Mouse (Mus musculus) hematopoietic stem cell, adult 5-6 weeks (primary cell): ENCODE data around the gene Col9a2. TPM values are rescaled to one million over a fixed set of nuclear protein-coding genes. Genes with fewer than 3 reads are reported as not detected.
"Not testable (repeated sequence)": the region's sequence is repeated elsewhere in the genome, so short reads cannot be mapped to it uniquely, and the experiment has no call there.

Experiments
- ATAC-seq, 2 experiments: fragments of 125-278 bp in 1 of 2; replicated peaks in 1 of 2; 2 replicates each; pipeline ENCODE4 v1.8.0; 2016 to 2017; ENCODE audit warnings: inconsistent platforms in 2 of 2, mild to moderate bottlenecking in 2 of 2, moderate number of reproducible peaks in 2 of 2, low read depth in 1 of 2, moderate TSS enrichment in 1 of 2; ENCODE audit not compliant: low FRiP score in 2 of 2, poor library complexity in 2 of 2, severe bottlenecking in 2 of 2, insufficient read depth in 1 of 2, low TSS enrichment in 1 of 2
- total RNA-seq: library from RNA; stranded (forward); fragments of 172-1452, 232-1000 nt; gene quantifications from 2 replicates; pipeline ENCODE4 v1.2.3, GENCODE M21; 2017

The Col9a2 gene
- total RNA-seq, 1 experiment from 2014 or later: not detected

DNA sequence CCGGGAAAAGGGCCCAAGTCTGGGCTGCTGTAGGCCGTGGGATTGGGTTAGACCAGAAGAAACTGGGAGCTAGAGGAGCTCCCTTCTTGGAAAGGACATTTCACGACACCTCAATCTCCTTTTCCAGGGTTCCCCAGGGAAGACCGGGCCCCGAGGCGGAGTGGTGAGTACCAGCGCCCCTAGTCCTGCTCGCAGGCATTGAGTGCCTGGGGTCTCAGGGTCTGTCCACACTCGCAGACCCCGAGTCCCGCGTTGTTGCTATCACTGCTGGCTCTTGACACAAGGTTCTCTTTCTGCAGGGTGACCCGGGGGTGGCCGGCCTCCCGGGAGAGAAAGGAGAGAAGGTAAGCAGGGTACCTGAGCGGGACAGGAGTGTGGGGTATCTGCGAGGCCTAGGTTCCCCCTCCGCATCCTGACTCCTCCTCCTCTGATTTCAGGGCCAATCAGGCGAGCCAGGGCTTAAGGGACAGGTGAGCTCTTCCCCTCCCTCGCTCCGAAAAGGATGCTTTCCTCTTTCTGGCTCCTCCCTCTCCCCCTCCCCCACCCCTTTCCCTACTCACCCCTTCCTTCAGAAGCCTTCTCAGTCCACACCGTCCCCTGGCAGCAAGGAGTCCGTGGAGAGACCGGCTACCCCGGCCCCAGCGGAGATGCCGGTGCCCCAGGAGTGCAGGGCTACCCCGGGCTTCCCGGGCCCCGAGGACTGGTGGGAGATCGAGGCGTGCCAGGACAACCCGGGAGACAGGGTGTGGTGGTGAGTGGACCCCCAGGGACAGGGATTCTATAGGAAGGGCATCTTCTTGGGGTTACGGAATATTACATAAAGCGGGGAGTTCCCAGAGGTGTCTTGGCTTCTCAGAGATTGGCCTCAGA, 13.5 kb downstream of the Col9a2 start:
- no peak for ATAC-seq

DNA sequence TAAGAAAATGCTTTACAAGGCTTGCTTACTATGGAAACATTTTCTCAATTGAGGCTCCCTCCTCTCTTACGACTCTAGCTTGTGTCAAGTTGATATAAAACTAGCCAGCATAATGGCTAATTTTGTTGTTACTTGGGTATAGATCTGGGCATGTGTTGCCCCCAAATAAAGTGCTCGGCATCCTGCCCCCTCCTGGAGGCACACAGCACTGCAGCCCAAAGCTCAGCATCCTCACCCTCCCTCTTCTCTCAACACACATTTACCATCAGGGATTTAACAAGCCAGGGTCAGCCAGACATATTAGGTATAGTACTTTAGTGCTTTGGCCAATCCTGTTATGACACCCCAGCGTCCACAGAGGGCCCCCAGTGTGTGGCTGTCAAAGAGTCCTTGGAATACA, 17.2 kb downstream of the Col9a2 start:
- no peak; a peak in 1 of 4 replicates for ATAC-seq

DNA sequence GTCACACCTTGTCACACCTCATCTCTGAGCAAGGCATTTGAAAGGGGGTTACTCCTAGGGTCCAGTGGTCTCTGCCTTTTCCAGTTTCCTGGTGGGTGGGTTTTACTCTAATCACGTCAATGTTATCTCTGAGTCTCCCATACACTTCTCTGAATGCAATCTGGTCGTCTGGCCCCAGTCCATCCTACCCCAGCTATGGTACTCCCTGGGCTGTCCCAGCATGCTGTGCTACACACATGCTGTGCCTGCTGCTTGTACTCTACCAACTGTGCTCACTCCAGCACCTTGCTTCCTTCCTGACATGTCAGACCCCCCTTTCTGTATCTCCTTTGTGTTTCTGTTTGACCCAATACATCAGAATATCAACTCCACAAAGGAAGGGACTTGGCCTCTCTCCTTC, 17.8 kb downstream of the Col9a2 start:
- ATAC-seq: no peak

- not testable (repeated sequence) for ATAC-seq
Measured at GRCm38 (mm10) chr4:121059218-121059617, 20.0 kb downstream of the Col9a2 start.

GRCm38 (mm10) chr4:121065336-121065735, 26.2 kb downstream of the Col9a2 start:
- ATAC-seq: no peak

DNA sequence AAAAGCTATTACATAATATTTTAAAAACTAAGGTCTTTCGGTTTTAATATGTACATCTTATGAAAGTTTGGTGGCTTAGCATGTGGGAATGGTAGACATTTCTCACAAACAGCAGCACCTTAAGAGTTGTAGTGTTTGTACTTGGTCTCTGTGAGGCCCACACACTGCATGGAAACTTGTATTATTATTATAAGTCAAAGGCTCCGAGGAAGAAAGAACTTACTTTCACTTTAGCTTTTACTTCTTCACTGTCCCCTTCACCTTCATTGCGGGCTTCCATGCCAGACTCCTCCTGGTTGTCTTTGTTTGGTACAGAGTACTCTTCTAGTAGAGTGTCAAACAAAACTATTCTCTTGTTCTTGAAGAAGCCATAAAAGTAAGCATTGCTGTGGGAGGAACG, 35.1 kb downstream of the Col9a2 start:
- no peak for ATAC-seq

DNA sequence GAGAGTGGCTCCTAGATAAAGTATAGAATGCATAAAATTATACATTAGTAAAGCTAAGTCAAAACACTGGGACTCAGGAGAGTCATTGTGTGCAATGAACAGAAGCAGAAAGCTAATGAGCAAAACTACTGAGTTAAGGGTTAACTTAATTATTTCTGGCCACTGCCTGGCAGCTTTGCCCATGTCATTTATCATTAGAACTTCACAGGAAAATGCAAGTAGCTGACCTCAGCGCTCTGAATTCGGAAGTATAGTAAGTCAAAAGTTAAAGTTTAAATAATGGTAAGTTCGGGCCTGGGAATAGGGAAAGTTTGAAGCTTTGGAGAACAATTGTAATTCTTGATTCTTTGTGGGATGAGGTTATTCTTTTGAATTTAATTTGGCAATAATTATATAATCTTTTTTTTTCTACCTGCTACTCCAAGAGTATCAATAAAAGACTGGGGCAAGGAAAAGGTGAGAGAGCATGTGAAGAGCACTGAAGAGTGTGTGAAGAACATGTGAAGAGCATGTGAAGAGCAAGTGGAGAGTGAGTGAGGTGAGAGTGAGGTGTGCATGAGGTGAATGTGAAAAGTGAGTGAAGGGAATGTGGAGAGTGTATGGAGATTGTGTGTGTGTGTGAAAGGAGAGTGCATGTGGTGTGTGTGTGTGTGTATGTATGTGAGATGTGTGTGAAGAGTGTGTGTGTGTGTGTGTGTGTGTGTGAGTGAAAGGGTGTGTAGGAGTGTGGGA, 38.9 kb downstream of the Col9a2 start:
- ATAC-seq: no peak

- no peak for ATAC-seq
Measured at GRCm38 (mm10) chr4:121080395-121080794, 41.2 kb downstream of the Col9a2 start.

- no peak for ATAC-seq
Measured at GRCm38 (mm10) chr4:121084506-121084905, 45.3 kb downstream of the Col9a2 start.

DNA sequence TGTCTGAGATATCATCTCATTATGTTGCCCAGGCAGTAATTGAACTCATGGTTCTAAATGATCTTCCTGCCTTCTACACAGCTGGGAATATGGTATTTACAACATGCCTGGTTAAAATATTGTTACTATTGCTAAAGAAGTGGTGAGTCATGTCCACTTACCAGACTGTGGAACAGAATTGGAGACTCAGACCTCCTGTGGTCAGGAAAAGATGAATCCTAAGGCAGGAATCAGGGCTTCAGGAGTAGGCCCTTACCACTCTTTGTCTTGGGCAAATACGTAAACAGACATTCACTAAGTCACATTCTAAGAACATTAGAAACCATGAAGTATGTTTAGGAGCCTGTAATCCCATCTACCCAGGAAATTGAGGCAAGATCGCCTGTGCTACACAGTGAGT, 49.5 kb downstream of the Col9a2 start:
- no peak for ATAC-seq

DNA sequence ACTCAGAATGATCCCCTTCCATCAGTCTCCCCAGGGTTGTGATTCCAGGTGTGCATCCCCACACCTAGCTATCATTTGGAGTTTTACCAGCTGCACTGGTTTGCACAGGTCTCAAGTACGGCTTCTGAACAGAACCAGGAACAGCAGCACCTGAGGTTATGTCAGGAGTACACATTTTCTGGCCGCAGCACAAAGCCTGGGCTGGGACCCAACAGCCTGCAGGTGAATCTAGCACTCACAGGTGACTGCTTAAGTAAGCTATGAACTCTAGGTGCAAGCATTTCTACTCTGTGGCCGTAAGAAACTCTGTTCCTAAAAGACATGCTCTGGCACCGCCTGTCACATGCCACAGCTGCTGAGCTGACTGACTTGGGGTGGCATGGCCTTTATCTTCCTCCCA, 51.0 kb downstream of the Col9a2 start:
- ATAC-seq: no peak

DNA sequence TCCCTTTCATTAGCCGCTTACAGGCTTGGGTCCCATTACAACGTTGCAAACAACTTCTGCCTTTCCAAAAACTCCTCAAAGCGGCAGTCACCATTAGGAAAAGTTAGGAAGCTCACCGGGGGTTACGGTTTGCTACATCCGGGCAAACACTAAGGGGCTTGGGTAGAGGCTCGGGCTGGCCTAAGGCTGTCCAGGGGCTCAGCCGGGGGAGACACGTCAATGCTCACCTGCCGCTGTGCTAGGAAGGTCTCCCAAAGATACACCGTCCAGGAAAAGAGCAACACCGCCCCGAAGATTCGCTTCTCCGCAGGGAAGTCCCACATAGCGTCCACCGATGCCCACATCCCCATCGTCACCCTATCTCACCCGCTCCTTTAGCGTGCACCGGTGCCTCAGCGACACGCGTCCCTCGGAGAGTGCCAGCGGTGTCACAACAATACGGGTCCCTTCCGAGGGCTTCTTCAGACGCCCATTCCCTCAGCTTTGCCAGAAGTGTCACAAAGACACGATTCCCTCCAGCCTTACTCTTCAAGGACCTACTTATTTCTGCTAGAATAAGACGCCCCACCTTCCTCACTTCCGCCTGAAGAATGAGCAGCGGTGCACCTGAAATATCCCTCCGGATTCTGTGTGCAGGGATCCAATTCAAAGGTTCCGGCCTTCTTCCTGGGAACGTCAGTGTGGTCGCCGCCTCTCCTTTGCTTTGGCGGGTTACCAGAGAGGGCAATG, 58.6 kb downstream of the Col9a2 start, which contains the start of gene Zmpste24:
TSS of gene Zmpste24 (minus strand) at position 592 of the 729 bp plus-strand sequence.
- peak; percentile 89 to 95 for ATAC-seq

- no peak for ATAC-seq
Measured at GRCm38 (mm10) chr4:121103304-121103703, 64.1 kb downstream of the Col9a2 start.

Other genes with a start within 250 kb of the Col9a2 start
- gene Nfyc, start 207.8 kb upstream of the Col9a2 start, total RNA-seq: 49.2 and 64.7 TPM in 2 replicates
- gene Rims3, start 184.6 kb upstream of the Col9a2 start, total RNA-seq: 0.30 and 1.2 TPM in 2 replicates
- gene Exo5, start 114.4 kb upstream of the Col9a2 start, total RNA-seq: 26.9 and 27.3 TPM in 2 replicates
- 4.2 and 4.3 TPM in 2 replicates for gene Zfp69, start 87.7 kb upstream of the Col9a2 start, total RNA-seq
- 50.3 and 52.8 TPM in 2 replicates for gene Smap2, start 22.1 kb upstream of the Col9a2 start, total RNA-seq
- gene Zmpste24, start 58.9 kb downstream of the Col9a2 start, total RNA-seq: 64.8 and 73.0 TPM in 2 replicates
- not detected in 2 replicates for gene Tmco2, start 69.8 kb downstream of the Col9a2 start, total RNA-seq
- gene Rlf, start 175.7 kb downstream of the Col9a2 start, total RNA-seq: 45.5 and 45.9 TPM in 2 replicates